Mouse (Mus musculus) thymus, postnatal 0 days (tissue): Measurements from ENCODE around the gene Shisal2b. TPM values are rescaled to one million over a fixed set of nuclear protein-coding genes. Genes with fewer than 3 reads are reported as not detected.
"Not testable (repeated sequence)": the region's sequence is repeated elsewhere in the genome, so short reads cannot be mapped to it uniquely, and the experiment has no call there.

ENCODE experiments used
- DNase-seq: peaks from one replicate; pipeline ENCODE4 v3.0.0-alpha.2; 2015; ENCODE audit warnings: low spot score
- polyA plus RNA-seq: library from polyadenylated mRNA; unstranded; fragments of >200 nt; fragmentation: Nextera tagmentation; extraction: Ambion mirVana; gene quantifications from 2 replicates; pipeline ENCODE4 v1.2.1, GENCODE M21; 2015

The Shisal2b gene
- polyA plus RNA-seq, result 0.44 and 0.56 TPM in 2 replicates

GRCm38 (mm10) chr13:104863127-104863979 lies at the start of gene Shisal2b:
Gene Shisal2b (minus strand): TSS chr13:104863893.
- peak; percentile 35 for DNase-seq

GRCm38 (mm10) chr13:104911626-104912025 lies 47.9 kb upstream of the Shisal2b start:
- DNase-seq, result not testable (repeated sequence)

DNA sequence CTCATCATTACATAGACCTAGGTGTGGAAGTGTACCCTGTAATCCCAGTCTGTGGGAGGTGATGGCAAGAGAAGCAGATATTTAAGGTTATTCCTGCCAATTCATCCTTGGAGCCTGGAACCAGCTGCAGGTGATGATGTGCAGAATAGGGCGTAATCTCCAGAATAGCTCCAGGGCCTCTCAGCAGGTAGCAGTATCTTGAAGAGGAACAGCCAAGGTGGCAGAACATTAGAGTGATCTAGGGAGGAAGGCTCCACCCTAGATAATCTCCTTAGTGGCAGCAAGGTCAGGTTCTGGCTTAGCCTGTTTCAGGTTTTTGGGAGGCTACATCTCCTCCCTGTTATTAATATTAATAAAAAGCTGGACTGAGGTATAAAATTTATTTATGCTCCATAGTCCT lies 47.3 kb upstream of the Shisal2b start:
- not testable (repeated sequence) for DNase-seq

DNA sequence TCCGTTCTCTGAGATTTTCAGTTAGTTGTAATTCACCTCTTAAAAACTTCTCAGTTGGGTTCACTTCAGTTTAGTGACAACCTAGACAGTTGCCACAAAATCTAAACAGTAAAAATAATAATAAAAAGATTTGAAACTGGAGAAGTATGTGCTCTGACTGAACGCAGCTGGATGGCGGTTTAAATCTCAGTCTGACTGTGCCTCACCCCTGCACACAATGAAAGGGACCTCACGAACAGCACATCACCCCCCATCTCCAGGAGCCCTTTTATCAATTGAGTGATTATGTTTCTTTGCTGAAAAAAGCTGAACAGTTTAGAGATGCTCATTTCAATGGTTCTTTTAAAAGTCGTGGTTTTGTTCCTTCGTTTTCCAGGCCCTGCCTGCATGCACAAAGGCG lies 45.0 kb upstream of the Shisal2b start:
- no peak for DNase-seq

DNA sequence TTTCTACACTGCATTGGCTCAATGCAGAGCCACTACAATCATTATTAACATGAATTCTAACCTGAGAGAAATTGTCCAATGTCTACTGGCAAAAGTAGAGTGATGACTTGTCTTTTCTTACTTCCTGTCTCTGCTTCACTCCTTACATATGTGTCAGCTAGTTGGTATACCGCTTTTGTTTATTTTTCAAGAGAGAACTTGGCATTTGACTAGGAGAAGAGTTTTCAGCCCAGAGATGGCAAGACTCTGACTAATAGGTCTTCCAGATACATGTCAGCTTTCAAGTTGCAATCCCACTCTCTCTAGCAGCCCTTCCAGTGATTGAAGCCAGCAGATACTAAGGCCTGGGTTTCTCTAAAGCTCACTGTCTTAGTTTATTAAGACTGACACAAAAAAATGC lies 31.1 kb upstream of the Shisal2b start:
- DNase-seq, result no peak

GRCm38 (mm10) chr13:104892337-104892736 lies 28.6 kb upstream of the Shisal2b start:
- DNase-seq, result no peak

DNA sequence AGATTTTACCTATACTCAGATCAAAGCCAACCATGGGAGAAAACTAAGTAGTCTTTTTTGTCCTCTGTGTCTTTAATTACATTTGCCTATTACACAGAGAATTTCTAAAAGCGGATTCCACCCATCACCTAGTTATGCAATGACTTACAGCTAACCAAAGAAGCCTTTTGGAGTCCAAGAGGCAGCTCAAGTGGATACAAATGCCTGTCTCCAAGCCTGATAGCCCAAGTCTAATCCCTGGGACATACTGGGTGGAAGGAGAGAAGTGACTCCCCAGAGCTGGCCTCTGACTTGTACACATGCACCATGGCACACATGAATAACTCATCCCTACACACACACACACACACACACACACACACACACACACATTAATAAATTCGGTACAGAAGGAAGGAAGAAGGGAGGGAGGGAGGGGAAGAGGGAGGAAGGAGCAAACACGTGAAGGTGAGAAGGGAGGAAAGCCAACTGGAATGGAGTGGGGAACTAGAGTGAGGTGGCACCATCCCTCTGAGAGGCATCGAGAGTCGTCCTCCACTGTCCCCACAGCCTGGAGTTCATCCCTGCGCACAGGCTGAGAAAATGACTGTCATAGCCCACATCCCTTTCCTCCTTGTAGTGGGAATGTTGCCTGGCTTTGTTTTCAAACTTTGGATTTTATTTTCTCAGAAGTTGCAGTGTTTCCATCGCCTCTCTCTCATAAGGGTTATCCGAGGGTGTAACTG lies 22.8 kb upstream of the Shisal2b start:
- no peak for DNase-seq

- no peak for DNase-seq
Observed at GRCm38 (mm10) chr13:104883566-104884249, 20.0 kb upstream of the Shisal2b start.

DNA sequence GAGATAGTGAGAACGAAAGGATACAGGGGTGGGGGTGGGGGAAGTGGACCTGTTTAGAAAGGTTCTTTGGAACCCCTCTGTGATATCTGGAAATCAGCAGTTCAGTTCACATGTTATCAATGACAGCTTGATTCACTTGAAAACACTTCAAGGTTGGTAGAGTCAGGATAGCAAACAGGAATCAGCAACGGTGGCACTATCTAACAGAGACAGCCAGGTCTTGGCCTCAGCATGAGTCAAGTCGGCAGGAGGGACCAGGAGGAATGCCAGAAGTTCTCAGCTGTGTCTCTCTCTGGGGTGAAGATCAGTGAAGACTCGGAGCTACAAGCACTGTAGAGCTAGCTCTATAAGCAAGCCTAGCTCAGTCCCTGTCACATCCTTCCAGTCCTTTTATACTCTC lies 14.8 kb upstream of the Shisal2b start:
- DNase-seq, result no peak

DNA sequence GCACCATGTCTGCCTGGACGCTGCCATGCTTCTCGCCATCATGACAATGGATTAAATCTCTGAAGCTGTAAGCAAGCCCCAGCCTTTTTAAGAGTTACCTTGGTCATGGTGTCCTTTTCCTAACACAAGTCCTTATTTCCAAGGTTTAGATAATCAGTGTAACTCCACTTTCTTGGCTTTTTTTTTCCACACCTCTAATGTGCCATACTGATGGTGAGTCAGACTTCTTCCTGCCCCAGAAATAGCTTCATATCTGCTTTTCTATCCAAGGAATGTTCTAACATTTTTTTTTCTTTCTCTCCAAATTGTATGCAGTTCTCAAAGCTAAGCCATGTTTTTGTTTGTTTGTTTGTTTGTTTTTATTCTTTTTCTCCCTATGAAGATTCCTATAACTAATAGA lies 6.2 kb upstream of the Shisal2b start:
- no peak for DNase-seq

DNA sequence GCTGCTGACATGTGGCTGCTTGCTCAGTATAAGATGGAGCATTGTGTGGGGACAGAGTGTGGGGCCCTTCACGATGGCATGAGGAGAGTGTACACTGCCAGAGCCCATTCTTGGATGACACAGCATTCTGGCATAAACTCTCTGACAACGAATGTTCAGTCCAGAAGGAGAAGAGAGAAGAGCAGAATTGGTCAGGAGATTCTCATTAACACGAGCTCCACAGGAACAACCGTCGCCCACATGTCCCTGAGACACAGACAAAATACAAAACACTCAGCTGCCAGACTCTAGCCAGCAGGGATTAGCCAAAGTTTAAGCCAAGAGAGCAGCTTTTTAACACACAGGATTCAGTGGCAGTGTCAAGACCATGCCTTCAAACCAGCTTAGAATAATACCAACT lies 3.0 kb upstream of the Shisal2b start:
- DNase-seq, result no peak

DNA sequence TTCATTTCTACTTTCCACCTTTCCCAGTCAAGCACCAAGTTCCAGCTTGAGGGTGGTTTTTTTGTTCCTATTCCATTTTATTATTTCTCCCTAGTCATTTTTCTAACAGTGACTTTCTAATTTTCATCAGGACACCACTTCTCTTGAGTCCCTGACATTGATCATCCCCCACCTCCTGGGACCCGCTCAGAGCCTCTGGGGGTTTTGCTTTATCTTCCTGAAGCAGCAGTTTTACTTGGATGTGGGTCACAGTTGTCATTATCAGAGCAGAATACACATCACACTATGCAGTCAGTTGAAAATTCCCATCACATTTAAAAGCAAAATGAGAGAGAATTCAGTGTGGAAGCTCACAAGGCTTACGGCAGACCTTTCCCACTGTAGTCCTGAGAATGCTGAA lies 10.0 kb downstream of the Shisal2b start:
- DNase-seq, result no peak

- no peak for DNase-seq
Observed at GRCm38 (mm10) chr13:104843295-104844089, 20.2 kb downstream of the Shisal2b start.

- DNase-seq, result no peak
Observed at GRCm38 (mm10) chr13:104841937-104842336, 21.8 kb downstream of the Shisal2b start.

- no peak for DNase-seq
Observed at GRCm38 (mm10) chr13:104837628-104838027, 26.1 kb downstream of the Shisal2b start.

- DNase-seq, result no peak
Observed at GRCm38 (mm10) chr13:104832811-104833210, 30.9 kb downstream of the Shisal2b start.

DNA sequence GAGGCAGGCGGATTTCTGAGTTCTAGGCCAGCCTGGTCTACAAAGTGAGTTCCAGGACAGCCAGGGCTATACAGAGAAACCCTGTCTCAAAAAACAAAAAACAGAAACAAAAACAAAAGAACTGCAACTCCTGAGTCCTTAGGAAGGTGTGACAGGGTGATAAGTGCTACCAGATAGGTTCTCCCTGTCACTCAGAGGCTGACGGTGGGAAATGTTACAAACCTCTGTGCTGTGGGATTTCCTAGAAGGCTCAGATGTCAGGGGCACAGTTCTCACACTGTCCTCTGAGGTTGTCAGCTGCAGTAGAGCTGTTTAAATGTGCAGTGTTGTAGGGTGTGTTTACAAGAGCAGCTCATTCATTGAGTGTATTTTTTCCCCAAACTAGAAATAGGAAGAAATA lies 38.2 kb downstream of the Shisal2b start:
- DNase-seq, result no peak

DNA sequence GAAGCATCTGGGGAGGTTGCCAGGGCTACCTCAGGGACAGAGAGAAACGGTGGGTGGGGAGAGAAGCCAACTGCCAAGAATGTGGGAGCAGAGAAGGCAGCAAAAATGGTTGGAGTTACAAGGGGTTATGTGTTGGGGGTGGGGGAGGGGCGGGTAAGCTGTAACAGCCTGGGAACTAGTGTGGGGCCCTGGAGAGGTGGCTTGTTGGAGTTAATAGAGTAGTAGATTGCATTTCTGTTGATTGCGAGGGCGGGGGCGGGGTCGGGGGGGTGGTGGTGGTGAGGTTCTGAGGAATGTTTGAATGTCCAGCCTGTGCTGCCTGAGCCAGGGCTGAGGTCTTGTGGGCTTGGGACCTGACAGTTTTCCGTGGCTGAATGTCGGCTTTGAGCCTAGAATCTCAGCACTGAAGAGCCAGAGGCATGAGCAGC lies 41.3 kb downstream of the Shisal2b start:
- DNase-seq, result no peak

GRCm38 (mm10) chr13:104821908-104822307 lies 41.8 kb downstream of the Shisal2b start:
- no peak for DNase-seq

DNA sequence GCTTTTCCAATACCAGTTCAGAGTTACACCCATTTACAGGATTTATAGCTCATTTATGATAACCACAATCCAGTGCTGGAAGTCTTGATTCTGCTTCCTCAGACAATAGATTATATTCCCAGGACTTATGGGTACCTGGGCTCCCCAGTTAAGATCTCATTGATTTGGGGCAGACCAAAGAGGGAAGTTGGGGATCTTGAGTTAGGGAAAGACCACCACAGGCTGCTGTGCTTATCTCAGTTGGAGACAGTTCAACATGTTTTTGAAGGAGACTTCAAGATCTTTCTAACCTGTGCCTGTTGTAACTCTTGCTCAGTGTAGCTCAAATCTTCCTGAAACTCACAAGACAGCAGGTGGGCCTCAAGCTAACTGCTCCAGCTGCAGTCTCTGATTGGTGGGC lies 42.5 kb downstream of the Shisal2b start:
- no peak for DNase-seq

- DNase-seq, result no peak
Observed at GRCm38 (mm10) chr13:104817696-104818095, 46.0 kb downstream of the Shisal2b start.
